Mouse (Mus musculus) effector memory CD4-positive, alpha-beta T cell, adult 7 months (primary cell): ENCODE measurements around the gene Lin7a. TPM values are rescaled to one million over a fixed set of nuclear protein-coding genes. Genes with fewer than 3 reads are reported as not detected.

Experiments used
- polyA plus RNA-seq: library from polyadenylated mRNA; unstranded; fragments of 100-300 nt; shearing (Covaris generic); gene quantifications from one replicate; pipeline ENCODE4 v1.2.1, GENCODE M21; 2017

Gene Lin7a
- polyA plus RNA-seq: 0.16 TPM

GRCm38 (mm10) chr10:107271321-107272130 is at the start of gene Lin7a:
Gene Lin7a, plus strand, starts transcription at chr10:107271686.

Other genes with a start within 250 kb of the Lin7a start
- 0.16 TPM for gene Acss3, start 148.0 kb upstream of the Lin7a start, polyA plus RNA-seq
- not detected for gene Myf5, start 214.4 kb downstream of the Lin7a start, polyA plus RNA-seq
- gene Myf6, start 223.1 kb downstream of the Lin7a start, polyA plus RNA-seq: 0.30 TPM